30 mouse cellular contexts compared by ENCODE assay signal in the genomic region with DNA sequence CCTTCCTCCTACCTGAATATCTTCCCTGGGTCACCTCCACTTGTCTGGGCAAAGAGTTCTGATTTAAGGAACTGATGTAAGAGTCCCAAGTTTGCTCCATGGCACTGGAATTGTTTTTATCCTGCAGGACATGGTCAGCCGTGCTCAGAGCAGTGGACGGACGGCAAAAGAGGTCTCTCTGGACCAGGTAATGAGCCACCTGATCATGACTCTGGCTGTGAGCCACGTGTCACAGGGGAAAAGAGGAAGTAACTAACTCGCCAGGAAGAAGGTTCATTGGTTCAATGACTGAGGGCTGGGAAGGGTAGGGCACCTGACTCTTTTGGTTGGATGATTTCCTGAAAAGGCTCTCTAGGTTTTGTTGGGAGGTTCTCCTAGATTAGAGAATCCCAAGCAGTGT. TPM values are rescaled to one million over a fixed set of nuclear protein-coding genes. Genes with fewer than 3 reads are reported as not detected.
DNase-seq lines count a peak whose midpoint lies in the region; ATAC-seq and TF ChIP-seq lines count a peak whose summit lies in the region.
"Had no signal": no experiment of that assay in that cellular context is flagged by ENCODE, and none has a peak within 500 bp of the region (broad histone marks: within the 10 kb centered on the region; RNA-seq: fewer than 3 reads in every experiment).

TSS of gene Themis3 (minus strand) at position 187 of the 400 bp plus-strand sequence.

- no peaks in the 10 kb centered on the region for H3K4me1 ChIP-seq in forebrain, embryonic 11.5 days (replicated peaks; ENCODE audit: control insufficient read depth, insufficient read depth, low read length)
- no peaks in the 10 kb centered on the region for H3K4me1 ChIP-seq in forebrain, embryonic 12.5 days
- no peaks in the 10 kb centered on the region for H3K4me1 ChIP-seq in MEL (ENCODE audit: control insufficient read depth in 1 of 2, insufficient read depth in 2 of 2, low read length in 2 of 2)
- H3K4me1 ChIP-seq in intestine, embryonic 15.5 days (replicated peaks) = no peaks in the 10 kb centered on the region
- H3K4me1 ChIP-seq in embryonic facial prominence, embryonic 10.5 days = no peaks in the 10 kb centered on the region
- no peaks in the 10 kb centered on the region; the same call in 1 of the 2 replicates for H3K4me1 ChIP-seq in kidney, embryonic 14.5 days (ENCODE audit: control insufficient read depth, insufficient read depth, low read length)
- H3K4me1 ChIP-seq: forebrain, embryonic 13.5 days; heart, embryonic 10.5 days; heart, embryonic 13.5 days; hindbrain, embryonic 12.5 days; hindbrain, embryonic 15.5 days had no signal

- no peak within 1 kb of the TSS for H3K4me2 ChIP-seq in forebrain, embryonic 11.5 days (ENCODE audit: low read depth, low read length, severe bottlenecking)
- H3K4me2 ChIP-seq in forebrain, embryonic 12.5 days = no peak within 1 kb of the TSS
- H3K4me2 ChIP-seq in intestine, embryonic 15.5 days (replicated peaks) = no peak within 1 kb of the TSS
- no peak within 1 kb of the TSS for H3K4me2 ChIP-seq in kidney, embryonic 14.5 days (replicated peaks; ENCODE audit: low read depth, low read length)
- H3K4me2 ChIP-seq: forebrain, embryonic 13.5 days; heart, embryonic 13.5 days; hindbrain, embryonic 12.5 days; hindbrain, embryonic 15.5 days had no signal

- no peak within 1 kb of the TSS for H3K9ac ChIP-seq in forebrain, embryonic 11.5 days (ENCODE audit: low read length)
- no peak within 1 kb of the TSS for H3K9ac ChIP-seq in forebrain, embryonic 12.5 days
- no peak within 1 kb of the TSS for H3K9ac ChIP-seq in MEL (ENCODE audit: control insufficient read depth, low read depth, low read length, poor library complexity, severe bottlenecking)
- H3K9ac ChIP-seq in intestine, embryonic 15.5 days = no peak within 1 kb of the TSS
- H3K9ac ChIP-seq in kidney, embryonic 14.5 days (ENCODE audit: low read depth, low read length) = no peak within 1 kb of the TSS
- H3K9ac ChIP-seq: forebrain, embryonic 13.5 days; heart, embryonic 13.5 days; hindbrain, embryonic 12.5 days; hindbrain, embryonic 15.5 days had no signal

- no peaks in the 10 kb centered on the region for H3K79me2 ChIP-seq in MEL (ENCODE audit: control insufficient read depth, insufficient read depth, low read length, poor library complexity)

- TF ChIP-seq RAD21 in MEL (IDR thresholded peaks at IDR 0.05; ENCODE audit: low read depth, low read length) = no peak

- no peak for TF ChIP-seq POLR2A in MEL (IDR thresholded peaks at IDR 0.05; ENCODE audit: control insufficient read depth in 1 of 2, insufficient read depth in 1 of 2, low read depth in 1 of 2, low read length in 2 of 2, poor library complexity in 1 of 2)

- WGBS in forebrain, embryonic 11.5 days = 77% methylated on average over 5 of the region's 5 CpGs
- WGBS in forebrain, embryonic 12.5 days = 78% methylated on average over 5 of the region's 5 CpGs
- WGBS in intestine, embryonic 15.5 days = 66% methylated on average over 5 of the region's 5 CpGs
- WGBS in large intestine, adult 2 months = 29% methylated on average over 5 of the region's 5 CpGs
- 75% methylated on average over 5 of the region's 5 CpGs for WGBS in embryonic facial prominence, embryonic 10.5 days
- 60% methylated on average over 5 of the region's 5 CpGs for WGBS in kidney, embryonic 14.5 days

- TF ChIP-seq EP300 in MEL (IDR thresholded peaks at IDR 0.05; ENCODE audit: low read depth in 1 of 2, low read length in 2 of 2) = no peak

- no peaks in the 10 kb centered on the region for H3K9me3 ChIP-seq in forebrain, embryonic 11.5 days (ENCODE audit: control insufficient read depth, low read length)
- H3K9me3 ChIP-seq in forebrain, embryonic 12.5 days = no peaks in the 10 kb centered on the region
- no peaks in the 10 kb centered on the region for H3K9me3 ChIP-seq in MEL (replicated peaks; ENCODE audit: insufficient read depth, low read length)
- no peaks in the 10 kb centered on the region for H3K9me3 ChIP-seq in intestine, embryonic 15.5 days
- no peaks in the 10 kb centered on the region for H3K9me3 ChIP-seq in embryonic facial prominence, embryonic 10.5 days
- H3K9me3 ChIP-seq in kidney, embryonic 14.5 days (ENCODE audit: control insufficient read depth, low read length) = no peaks in the 10 kb centered on the region
- H3K9me3 ChIP-seq: forebrain, embryonic 13.5 days; heart, embryonic 10.5 days; heart, embryonic 13.5 days; hindbrain, embryonic 12.5 days; hindbrain, embryonic 15.5 days had no signal

- no peak for ATAC-seq in forebrain, embryonic 11.5 days (replicated peaks; ENCODE audit: low FRiP score)
- no peak for ATAC-seq in forebrain, embryonic 12.5 days (ENCODE audit: low FRiP score)
- no peak for ATAC-seq in intestine, embryonic 15.5 days
- no peak for ATAC-seq in kidney, embryonic 14.5 days (ENCODE audit: low FRiP score, low TSS enrichment)
- ATAC-seq: forebrain, embryonic 13.5 days; forebrain, embryonic 16.5 days; Patski had no signal

- no peaks in the 10 kb centered on the region for H3K27me3 ChIP-seq in forebrain, embryonic 11.5 days (ENCODE audit: control insufficient read depth, insufficient read depth, low read length)
- no peaks in the 10 kb centered on the region for H3K27me3 ChIP-seq in forebrain, embryonic 12.5 days
- no peaks in the 10 kb centered on the region for H3K27me3 ChIP-seq in MEL (ENCODE audit: control insufficient read depth in 1 of 2, insufficient read depth in 2 of 2, low read length in 2 of 2)
- H3K27me3 ChIP-seq in intestine, embryonic 15.5 days (replicated peaks) = no peaks in the 10 kb centered on the region
- H3K27me3 ChIP-seq in embryonic facial prominence, embryonic 10.5 days (replicated peaks; ENCODE audit: low read depth, poor library complexity, severe bottlenecking) = no peaks in the 10 kb centered on the region
- H3K27me3 ChIP-seq in kidney, embryonic 14.5 days (ENCODE audit: control insufficient read depth, insufficient read depth, low read length) = no peaks in the 10 kb centered on the region
- H3K27me3 ChIP-seq: forebrain, embryonic 13.5 days; heart, embryonic 13.5 days; hindbrain, embryonic 12.5 days; hindbrain, embryonic 15.5 days had no signal

- TF ChIP-seq CTCF in MEL (IDR thresholded peaks at IDR 0.05 in 2 of 3, conservative IDR thresholded peaks at IDR 0.05 in 1 of 3; ENCODE audit: control insufficient read depth in 1 of 3, insufficient read depth in 1 of 3, low read depth in 2 of 3, low read length in 3 of 3, poor library complexity in 1 of 3, severe bottlenecking in 1 of 3) = no peak

- peak; percentile 39 for DNase-seq in forebrain, embryonic 11.5 days (ENCODE audit: low spot score)
- DNase-seq in MEL (ENCODE audit: low read depth, low spot score) = no peak
- DNase-seq in large intestine, adult 2 months (ENCODE audit: low read depth, low spot score) = peak; percentile 82
- DNase-seq in lung, postnatal 36 days = no peak
- no peak for DNase-seq in embryonic facial prominence, embryonic 10.5 days (ENCODE audit: low spot score)
- DNase-seq: adrenal gland, postnatal 10 days; adrenal gland, postnatal 36 days; cerebellum, adult 18-20 months; cerebellum, postnatal 10 days; cerebellum, postnatal 36 days; embryo, embryonic 11 days; gastrocnemius, postnatal 14 days; heart, adult 18-20 months; heart, postnatal 14 days; heart, postnatal 4 days had no signal

- H3K4me3 ChIP-seq in forebrain, embryonic 11.5 days (ENCODE audit: low read depth, low read length) = no peak within 1 kb of the TSS
- no peak within 1 kb of the TSS for H3K4me3 ChIP-seq in forebrain, embryonic 12.5 days (replicated peaks)
- no peak within 1 kb of the TSS for H3K4me3 ChIP-seq in MEL (ENCODE audit: control insufficient read depth in 1 of 2, insufficient read depth in 1 of 2, low read depth in 2 of 2, low read length in 2 of 2)
- no peak within 1 kb of the TSS for H3K4me3 ChIP-seq in intestine, embryonic 15.5 days (replicated peaks)
- H3K4me3 ChIP-seq in embryonic facial prominence, embryonic 10.5 days = no peak within 1 kb of the TSS
- H3K4me3 ChIP-seq in kidney, embryonic 14.5 days (ENCODE audit: low read length) = no peak within 1 kb of the TSS
- H3K4me3 ChIP-seq: forebrain, embryonic 13.5 days; heart, embryonic 10.5 days; heart, embryonic 13.5 days; hindbrain, embryonic 12.5 days; hindbrain, embryonic 15.5 days had no signal

- no peaks in the 10 kb centered on the region for H3K36me3 ChIP-seq in forebrain, embryonic 11.5 days (ENCODE audit: control insufficient read depth, insufficient read depth, low read length)
- no peaks in the 10 kb centered on the region for H3K36me3 ChIP-seq in forebrain, embryonic 12.5 days (replicated peaks)
- no peaks in the 10 kb centered on the region for H3K36me3 ChIP-seq in MEL (ENCODE audit: control insufficient read depth in 1 of 2, insufficient read depth in 2 of 2, low read length in 2 of 2)
- H3K36me3 ChIP-seq in intestine, embryonic 15.5 days = no peaks in the 10 kb centered on the region
- no peaks in the 10 kb centered on the region for H3K36me3 ChIP-seq in embryonic facial prominence, embryonic 10.5 days (replicated peaks)
- no peaks in the 10 kb centered on the region for H3K36me3 ChIP-seq in kidney, embryonic 14.5 days (ENCODE audit: control insufficient read depth, insufficient read depth, low read length)
- H3K36me3 ChIP-seq: heart, embryonic 10.5 days; heart, embryonic 13.5 days; hindbrain, embryonic 12.5 days; hindbrain, embryonic 15.5 days had no signal

- H3K27ac ChIP-seq in forebrain, embryonic 11.5 days (ENCODE audit: low read depth, low read length) = no peak within 1 kb of the TSS
- H3K27ac ChIP-seq in forebrain, embryonic 12.5 days = no peak within 1 kb of the TSS
- no peak within 1 kb of the TSS for H3K27ac ChIP-seq in MEL (ENCODE audit: control insufficient read depth, low read depth, low read length)
- peak within 1 kb of the TSS; percentile 40; the same call in 1 of the 2 replicates for H3K27ac ChIP-seq in intestine, embryonic 15.5 days
- no peak within 1 kb of the TSS for H3K27ac ChIP-seq in embryonic facial prominence, embryonic 10.5 days (replicated peaks)
- no peak within 1 kb of the TSS for H3K27ac ChIP-seq in kidney, embryonic 14.5 days (ENCODE audit: low read depth, low read length)
- H3K27ac ChIP-seq: forebrain, embryonic 13.5 days; heart, embryonic 10.5 days; heart, embryonic 13.5 days; hindbrain, embryonic 12.5 days; hindbrain, embryonic 15.5 days had no signal

TF ChIP-seq in MEL, 35 proteins besides CTCF, POLR2A, EP300 and RAD21 (continues in another document):
- TF ChIP-seq USF1 (IDR thresholded peaks at IDR 0.05; ENCODE audit: low read depth, low read length) = 0 out of 2 replicates have a peak, but pooled peaks have one; percentile 40

RNA-seq across cellular contexts. Expression of gene Themis3, which starts in this region (rescaled TPM):
- not detected in 2 replicates for polyA plus RNA-seq in forebrain, embryonic 11.5 days (2014; fragmentation: Nextera tagmentation; extraction: Ambion mirVana)
- polyA plus RNA-seq in forebrain, embryonic 12.5 days (2016; fragmentation: Nextera tagmentation; extraction: Ambion mirVana) = 0.08 TPM in 1 of 2 replicates, not detected in the other
- total RNA-seq in MEL (2012; rRNA removed) = not detected in 2 replicates
- under 1 TPM in 1 of 2 experiments, not detected in 1; 0.03 TPM for polyA plus RNA-seq in MEL (2012; ENCODE audit: insufficient read depth in 1 of 2, insufficient read length in 2 of 2, low read depth in 1 of 2, low replicate concordance in 2 of 2, missing spikeins in 1 of 2)
- polyA plus RNA-seq in intestine, embryonic 15.5 days (2015; fragmentation: Nextera tagmentation; extraction: Ambion mirVana) = 1.7 and 3.1 TPM in 2 replicates
- polyA plus RNA-seq in large intestine, adult 2 months (2012; rRNA removed) = 40.8 and 45.9 TPM in 2 replicates
- not detected in 2 replicates for polyA plus RNA-seq in embryonic facial prominence, embryonic 10.5 days (2016; fragmentation: Nextera tagmentation; extraction: Ambion mirVana)
- polyA plus RNA-seq in kidney, embryonic 14.5 days (2014; fragmentation: Nextera tagmentation; extraction: Ambion mirVana) = 0.14 TPM in 1 of 2 replicates, not detected in the other
- total RNA-seq: adrenal gland, adult 18-20 months; adrenal gland, postnatal 36 days; gastrocnemius, postnatal 14 days; gastrocnemius, postnatal 4 days; heart, adult 18-20 months; heart, postnatal 14 days had no signal
- polyA plus RNA-seq: cortical plate, adult 2 months; embryonic facial prominence, embryonic 11.5 days; embryonic facial prominence, embryonic 14.5 days; forebrain, embryonic 13.5 days; forebrain, embryonic 16.5 days; heart, embryonic 10.5 days; heart, embryonic 13.5 days; hindbrain, embryonic 12.5 days; Patski had no signal

Comparison
In these comparisons a context has a peak if more than half of its experiments do, and no peak if none do; other contexts are left out.
1. RNA of gene Themis3 (polyA plus RNA-seq): 40.8 to 45.9 TPM in large intestine, adult 2 months; 1.7 to 3.1 TPM in intestine, embryonic 15.5 days, 0.14 TPM in kidney, embryonic 14.5 days, 0.03 TPM in MEL, not detected in forebrain, embryonic 11.5 days, 0.08 TPM in forebrain, embryonic 12.5 days and not detected in embryonic facial prominence, embryonic 10.5 days; every median in the first group is over 10 times any median in the second.
2. Peak in DNase-seq in forebrain, embryonic 11.5 days; RNA of the gene not detected or under 1 TPM.